Mouse (Mus musculus) liver, adult 2 months (tissue): ENCODE measurements around the gene Zdhhc16.

Experiments used
- CTCF ChIP-seq: fragments of 200-500 bp; IDR thresholded peaks from 2 replicates; pipeline ENCODE4 v1.5.1; 2011; ENCODE audit warnings: low read depth, low read length, control low read depth
- POLR2A ChIP-seq: fragments of 200-500 bp; IDR thresholded peaks from 2 replicates; pipeline ENCODE4 v1.6.1; 2011; ENCODE audit warnings: low read length, control low read depth; ENCODE audit not compliant: insufficient read depth; ENCODE audit errors: extremely low read depth

DNA sequence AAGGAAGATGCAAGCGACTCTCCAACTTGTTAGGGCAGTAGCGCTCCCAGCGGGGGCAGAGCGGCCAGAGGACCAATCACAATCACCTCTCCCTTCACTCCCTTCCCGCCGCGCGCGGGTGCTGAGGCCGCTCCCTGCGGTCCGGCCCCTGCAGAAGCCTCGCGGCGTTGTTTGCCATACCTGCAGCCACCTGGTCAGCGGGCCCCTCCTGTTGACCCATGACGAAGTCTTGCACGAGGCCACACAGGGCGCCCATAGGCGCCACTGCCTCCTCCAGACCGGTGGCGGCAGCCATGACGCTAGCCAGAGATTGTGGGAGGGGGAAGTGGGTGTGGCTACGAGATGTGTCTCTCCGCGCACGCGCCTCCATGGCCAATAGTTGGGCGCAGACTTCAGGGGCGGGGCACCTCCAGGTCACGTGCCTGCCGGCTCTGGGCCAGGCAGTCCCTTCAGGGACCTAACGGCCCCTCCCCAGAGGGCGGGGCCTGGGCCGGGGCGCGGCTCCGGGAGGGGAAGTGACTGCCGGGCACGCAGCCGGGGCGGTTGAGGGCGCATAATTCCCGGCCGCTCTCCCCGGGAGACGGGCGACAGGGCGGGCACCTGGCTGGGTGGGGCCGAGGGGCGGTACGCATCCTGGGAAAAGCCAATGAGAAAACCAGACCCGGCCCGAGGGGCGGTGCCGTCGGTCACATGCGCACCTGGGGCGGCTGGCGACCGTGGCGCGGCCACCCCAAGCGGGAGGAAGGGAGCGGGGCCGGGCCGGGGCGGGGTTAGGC, 47.7 kb downstream of the Zdhhc16 start, which contains the start of gene Mms19:
- peak; percentile 20; the same call in 1 of the 2 replicates for TF ChIP-seq CTCF
- peak; percentile 82 for TF ChIP-seq POLR2A
